Mouse (Mus musculus) monocyte, adult 2 months (primary cell): ENCODE data around the gene Man2a2.
A peak's percentile ranks its signal among the peaks of the same experiment; 100 is the strongest.

Source experiments
- DNase-seq, 2 experiments: peaks; one replicate each; pipeline ENCODE4 v3.0.0; 2022; ENCODE audit warnings: low spot score in 2 of 2, low read depth in 1 of 2

The Man2a2 gene

GRCm38 (mm10) chr7:80370649-80371040 lies 530 bp downstream of the Man2a2 start:
- DNase-seq = peak in 1 of 2 experiments; percentile 32

GRCm38 (mm10) chr7:80369967-80370431 lies 1.2 kb downstream of the Man2a2 start:
- DNase-seq = no peak

GRCm38 (mm10) chr7:80369461-80369860 lies 1.7 kb downstream of the Man2a2 start:
- no peak for DNase-seq

- DNase-seq = no peak
These were observed 2.3 kb downstream of the Man2a2 start for GRCm38 (mm10) chr7:80368635-80369421.

- no peak for DNase-seq
These were observed 3.2 kb downstream of the Man2a2 start for GRCm38 (mm10) chr7:80368009-80368408.

- no peak for DNase-seq
These were observed 3.9 kb downstream of the Man2a2 start for GRCm38 (mm10) chr7:80367232-80367631.

- no peak for DNase-seq
These were observed 5.4 kb downstream of the Man2a2 start for GRCm38 (mm10) chr7:80365759-80366158.

- DNase-seq = no peak
These were observed 10.7 kb downstream of the Man2a2 start for GRCm38 (mm10) chr7:80360435-80360834.

- no peak for DNase-seq
These were observed 13.1 kb downstream of the Man2a2 start for GRCm38 (mm10) chr7:80358039-80358438.

GRCm38 (mm10) chr7:80357156-80357555 lies 14.0 kb downstream of the Man2a2 start:
- DNase-seq = no peak

GRCm38 (mm10) chr7:80356351-80356750 lies 14.8 kb downstream of the Man2a2 start:
- no peak for DNase-seq

- no peak for DNase-seq
These were observed 18.3 kb downstream of the Man2a2 start for GRCm38 (mm10) chr7:80352920-80353319.

- DNase-seq = no peak
These were observed 20.4 kb downstream of the Man2a2 start for GRCm38 (mm10) chr7:80350808-80351207.

- no peak for DNase-seq
These were observed 23.2 kb downstream of the Man2a2 start for GRCm38 (mm10) chr7:80347670-80348586.

GRCm38 (mm10) chr7:80346830-80347229 lies 24.3 kb downstream of the Man2a2 start:
- no peak for DNase-seq

- no peak for DNase-seq
These were observed 25.0 kb downstream of the Man2a2 start for GRCm38 (mm10) chr7:80346173-80346572.

- DNase-seq = no peak
These were observed 27.7 kb downstream of the Man2a2 start for GRCm38 (mm10) chr7:80343270-80344018.

- DNase-seq = peak; percentile 75 to 90
These were observed 28.3 kb downstream of the Man2a2 start, which contains the start of gene Hddc3 for GRCm38 (mm10) chr7:80342858-80343257. Hddc3 (plus strand) TSS chr7:80343104.

- no peak for DNase-seq
These were observed 29.4 kb downstream of the Man2a2 start for GRCm38 (mm10) chr7:80341793-80342192.

- DNase-seq = peak in 1 of 2 experiments; percentile 54
These were observed 30.4 kb downstream of the Man2a2 start, which contains the start of gene Unc45a for GRCm38 (mm10) chr7:80340793-80341192. Unc45a (minus strand) TSS chr7:80341005.
